Mouse (Mus musculus): ENCODE measurements around the gene Epha1.

DNA sequence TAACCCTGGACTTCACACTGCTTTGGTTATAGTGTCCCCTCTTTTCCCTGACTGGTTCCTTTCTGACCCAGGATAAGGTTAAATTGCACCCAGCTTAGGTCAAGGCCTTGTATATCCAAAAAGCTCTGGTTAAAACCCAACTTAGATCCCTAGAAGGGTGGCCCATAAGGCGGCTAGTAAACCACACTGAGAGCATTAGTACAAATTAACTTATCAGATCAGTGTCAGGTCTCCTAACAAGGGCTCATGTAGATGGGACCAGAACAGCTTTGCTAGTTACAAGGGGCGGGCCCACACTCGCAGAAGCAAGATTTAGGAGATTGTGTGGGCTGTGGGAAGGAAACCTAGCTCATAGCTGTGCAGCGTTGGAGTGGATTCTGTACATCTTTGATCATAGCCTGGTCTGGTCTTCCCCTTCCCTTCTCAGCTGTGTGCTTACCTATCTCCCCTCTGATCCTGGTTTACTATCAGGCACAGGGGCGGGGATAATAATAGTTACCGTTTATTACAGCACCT is 3.5 kb upstream of the Epha1 start:
- TF ChIP-seq POLR2A (IDR thresholded peaks at IDR 0.05; ENCODE audit: borderline replicate concordance, low read depth, low read length) (no peak), CTCF (IDR thresholded peaks at IDR 0.05; ENCODE audit: low read depth, low read length) (no peak)
